Comparison of ENCODE assay signal across 30 mouse cellular contexts in the genomic region with DNA sequence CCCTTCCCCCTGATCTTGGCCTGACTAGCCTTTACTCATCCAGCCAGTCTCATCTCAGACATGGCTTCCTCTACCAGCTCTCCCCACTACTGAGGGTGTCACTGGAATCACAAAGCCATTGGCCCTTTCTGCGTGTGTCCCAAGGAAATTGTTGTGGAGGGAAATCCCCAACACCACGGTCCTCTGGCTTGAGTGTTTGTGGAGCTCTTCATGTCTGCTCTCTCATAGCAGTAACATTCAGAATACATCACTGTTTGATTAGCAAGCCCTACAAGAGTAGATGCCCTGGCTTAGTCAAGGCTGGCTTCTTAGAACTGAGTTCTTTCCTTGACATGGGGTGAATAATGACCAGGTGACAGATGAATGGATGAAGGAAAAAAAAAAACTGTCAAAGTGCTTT. TPM values are rescaled to one million over a fixed set of nuclear protein-coding genes. Genes with fewer than 3 reads are reported as not detected.
"Had no signal": no experiment of that assay in that cellular context is flagged by ENCODE, and none has a peak within 500 bp of the region (broad histone marks: within the 10 kb centered on the region; RNA-seq: fewer than 3 reads in every experiment).

No protein-coding gene starts in this region.

- H3K36me3 ChIP-seq: heart, embryonic 13.5 days; heart, embryonic 15.5 days; hindbrain, embryonic 13.5 days; hindbrain, embryonic 15.5 days; kidney, embryonic 15.5 days; limb, embryonic 10.5 days; limb, embryonic 12.5 days had no signal

- H3K9me3 ChIP-seq: heart, embryonic 13.5 days; heart, embryonic 15.5 days; hindbrain, embryonic 13.5 days; hindbrain, embryonic 15.5 days; kidney, embryonic 15.5 days; limb, embryonic 10.5 days; limb, embryonic 12.5 days had no signal

- ATAC-seq: forebrain, postnatal 0 days; hindbrain, postnatal 0 days; intestine, embryonic 16.5 days had no signal

- H3K4me2 ChIP-seq: heart, embryonic 11.5 days; heart, embryonic 13.5 days; heart, embryonic 15.5 days; hindbrain, embryonic 13.5 days; hindbrain, embryonic 15.5 days; kidney, embryonic 15.5 days; limb, embryonic 12.5 days had no signal

- H3K27me3 ChIP-seq: heart, embryonic 15.5 days; hindbrain, embryonic 15.5 days; limb, embryonic 12.5 days had no signal

- H3K27ac ChIP-seq: heart, adult 2 months; heart, embryonic 13.5 days; heart, embryonic 15.5 days; hindbrain, embryonic 13.5 days; hindbrain, embryonic 15.5 days; hindbrain, postnatal 0 days; kidney, embryonic 15.5 days; kidney, postnatal 0 days; left cerebral cortex, adult 2 months; limb, embryonic 10.5 days; limb, embryonic 12.5 days had no signal

- H3K4me3 ChIP-seq: heart, adult 2 months; heart, embryonic 13.5 days; heart, embryonic 15.5 days; hindbrain, embryonic 13.5 days; hindbrain, embryonic 15.5 days; kidney, embryonic 15.5 days; left cerebral cortex, adult 2 months; limb, embryonic 10.5 days; limb, embryonic 12.5 days had no signal

- H3K9ac ChIP-seq: forebrain, postnatal 0 days; heart, embryonic 13.5 days; heart, embryonic 15.5 days; hindbrain, embryonic 13.5 days; hindbrain, embryonic 15.5 days; kidney, embryonic 15.5 days; limb, embryonic 12.5 days had no signal

- DNase-seq: forebrain, postnatal 0 days; gastrocnemius, postnatal 10 days; gastrocnemius, postnatal 25 days; heart, adult 2 months; heart, postnatal 14 days; heart, postnatal 36 days; kidney, adult 11 months; kidney, adult 2 months; kidney, adult 9 months; kidney, postnatal 14 days; kidney, postnatal 36 days had no signal

RNA-seq across cellular contexts. Expression of gene Dusp13, which starts 4.1 kb away (rescaled TPM):
- total RNA-seq: hematopoietic stem cell, adult 5-6 weeks; hindbrain, postnatal 0 days; left cerebral cortex, adult 2 months; left cerebral cortex, postnatal 36 days had no signal
- polyA plus RNA-seq: heart, embryonic 11.5 days; heart, embryonic 13.5 days; heart, embryonic 15.5 days; heart, postnatal 0 days; hindbrain, embryonic 11.5 days; hindbrain, embryonic 13.5 days; hindbrain, embryonic 15.5 days; intestine, embryonic 14.5 days; intestine, embryonic 16.5 days; kidney, postnatal 0 days; limb, embryonic 10.5 days; limb, embryonic 12.5 days had no signal

RNA-seq across cellular contexts. Expression of gene Dupd1, which starts 32.5 kb away (rescaled TPM):
- total RNA-seq: heart, adult 2 months; heart, postnatal 36 days; hematopoietic stem cell, adult 5-6 weeks; hindbrain, postnatal 0 days; left cerebral cortex, adult 2 months; left cerebral cortex, postnatal 14 days had no signal
- polyA plus RNA-seq: heart, embryonic 11.5 days; hindbrain, embryonic 11.5 days; intestine, embryonic 14.5 days; intestine, embryonic 16.5 days; kidney, embryonic 15.5 days; kidney, postnatal 0 days; large intestine, adult 2 months had no signal
